Mouse (Mus musculus): ENCODE measurements around the gene Gm4744.
"Not testable (repeated sequence)": the region's sequence is repeated elsewhere in the genome, so short reads cannot be mapped to it uniquely, and the experiment has no call there.

The Gm4744 gene

GRCm38 (mm10) chr6:40951770-40952169 is at the start of gene Gm4744:
TSS of gene Gm4744 (minus strand) at chr6:40951870.
- in situ Hi-C loops (cut with MboI; ENCODE audit: low sequenced_read_pairs), result no loop called here

- in situ Hi-C loops (cut with MboI; ENCODE audit: low sequenced_read_pairs), result not testable (repeated sequence)
Measured at GRCm38 (mm10) chr6:40999379-40999778, 47.7 kb upstream of the Gm4744 start, which contains the start of gene Gm2663. TSS of gene Gm2663 (minus strand) at chr6:40999479.

- in situ Hi-C loops (cut with MboI; ENCODE audit: low sequenced_read_pairs), result not testable (repeated sequence)
Measured at GRCm38 (mm10) chr6:40964454-40964853, 12.8 kb upstream of the Gm4744 start, which contains the start of gene 1810009J06Rik. TSS of gene 1810009J06Rik (plus strand) at chr6:40964754.

DNA sequence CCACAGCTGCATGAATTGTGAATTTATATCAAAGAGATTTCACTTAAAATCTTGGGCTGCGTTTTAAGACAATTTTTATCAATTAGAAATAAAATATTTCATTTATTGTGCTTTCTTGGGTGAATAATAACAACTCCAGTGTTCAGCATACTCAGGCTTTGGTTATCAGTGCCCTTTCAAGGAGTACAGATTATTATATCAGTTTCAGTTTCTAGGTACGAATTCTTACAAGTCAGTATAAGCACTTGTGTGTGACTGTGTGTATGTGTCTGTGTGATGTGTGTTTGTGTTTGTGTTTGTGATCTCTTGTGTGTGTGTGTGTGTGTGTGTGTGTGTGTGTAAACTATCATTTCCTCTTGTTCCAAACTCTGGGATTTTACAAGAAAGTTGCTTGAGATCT is 2.0 kb upstream of the Gm4744 start:
- in situ Hi-C loops (cut with MboI; ENCODE audit: low sequenced_read_pairs), result no loop called here

- in situ Hi-C loops (cut with MboI; ENCODE audit: low sequenced_read_pairs), result no loop called here
Measured at GRCm38 (mm10) chr6:40940457-40940856, 11.2 kb downstream of the Gm4744 start, which contains the start of gene 1700074P13Rik. TSS of gene 1700074P13Rik (minus strand) at chr6:40940557.

GRCm38 (mm10) chr6:40919954-40920353 is 31.7 kb downstream of the Gm4744 start:
- in situ Hi-C loops (cut with MboI; ENCODE audit: low sequenced_read_pairs), result no loop called here

DNA sequence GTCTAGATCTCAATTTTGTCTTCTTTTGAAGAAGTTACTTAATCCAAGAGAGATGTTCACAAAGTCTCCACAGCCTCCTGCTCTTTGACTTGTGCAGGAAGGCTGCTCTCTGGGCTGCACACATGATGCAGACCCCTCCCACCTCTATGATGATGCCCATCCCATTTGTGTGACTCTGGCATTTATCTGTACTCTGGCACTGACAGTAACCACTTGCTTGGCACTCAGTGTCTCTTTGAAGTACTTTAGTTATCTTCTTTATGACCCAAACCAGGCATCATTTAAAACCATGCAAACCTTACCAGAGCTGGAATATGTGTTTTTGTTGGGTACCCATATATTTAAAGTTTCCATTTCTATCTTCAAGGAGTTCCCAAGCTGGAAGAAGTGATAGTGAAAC is 51.4 kb downstream of the Gm4744 start, which contains the start of gene Prss58:
Prss58 (minus strand) TSS at position 101 of the 400 bp plus-strand sequence.
- in situ Hi-C loops (cut with MboI; ENCODE audit: low sequenced_read_pairs), result no loop called here

Measured in CH12F3 (cell line).